Mouse (Mus musculus) cerebellum, adult 2 months (tissue): ENCODE measurements around the gene Arhgef2.

Source experiments
- CTCF ChIP-seq: fragments of 200-500 bp; IDR thresholded peaks from 2 replicates; pipeline ENCODE4 v1.5.1; 2011; ENCODE audit warnings: low read depth, mild to moderate bottlenecking, control low read depth, low read length, moderate library complexity, borderline replicate concordance; ENCODE audit not compliant: insufficient read depth
- POLR2A ChIP-seq: fragments of 200-500 bp; IDR thresholded peaks from 2 replicates; pipeline ENCODE4 v1.6.1; 2011; ENCODE audit warnings: low read length, control low read depth, borderline replicate concordance; ENCODE audit not compliant: insufficient read depth

DNA sequence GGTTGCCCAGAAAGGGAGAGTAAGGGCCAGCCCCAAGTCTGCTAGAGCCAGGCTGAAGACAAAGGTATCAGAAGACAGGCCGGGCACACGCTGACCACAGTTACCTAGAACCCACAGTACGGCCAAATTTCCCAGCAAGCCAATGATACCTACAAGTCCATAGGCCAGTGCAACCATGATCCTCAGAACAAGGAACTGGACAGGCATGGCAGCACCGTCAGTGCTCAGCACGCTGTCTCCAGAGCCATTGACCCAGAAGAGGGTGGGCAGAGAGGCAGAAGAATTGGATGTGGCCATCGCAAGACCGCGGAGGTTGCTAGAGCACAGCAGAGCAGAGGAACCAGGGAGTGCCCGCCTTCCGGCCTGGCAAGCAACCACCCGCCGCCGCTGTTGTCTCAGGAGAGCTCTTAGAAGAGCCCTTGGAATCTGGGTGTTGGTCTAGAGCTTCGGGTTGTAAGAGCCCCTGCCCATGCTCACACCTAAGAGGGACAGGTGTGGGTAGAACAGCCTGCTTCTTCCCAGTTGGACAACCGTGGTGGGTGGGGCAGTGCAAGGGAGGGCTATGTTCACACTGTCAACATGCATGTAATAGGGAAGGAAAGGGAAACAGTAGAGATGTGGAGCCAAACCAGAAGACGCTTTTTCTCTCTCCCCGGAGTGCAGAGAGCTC, 47.2 kb downstream of the Arhgef2 start, which contains the start of gene Rxfp4:
- no peak for TF ChIP-seq CTCF
- no peak for TF ChIP-seq POLR2A
